Mouse (Mus musculus): ENCODE data around the gene Gm27021.

Gm27021 gene

GRCm38 (mm10) chr8:120599504-120599903 lies 68.4 kb downstream of the Gm27021 start:
- DNase-seq (ENCODE audit: low spot score), result peak; percentile 62

DNA sequence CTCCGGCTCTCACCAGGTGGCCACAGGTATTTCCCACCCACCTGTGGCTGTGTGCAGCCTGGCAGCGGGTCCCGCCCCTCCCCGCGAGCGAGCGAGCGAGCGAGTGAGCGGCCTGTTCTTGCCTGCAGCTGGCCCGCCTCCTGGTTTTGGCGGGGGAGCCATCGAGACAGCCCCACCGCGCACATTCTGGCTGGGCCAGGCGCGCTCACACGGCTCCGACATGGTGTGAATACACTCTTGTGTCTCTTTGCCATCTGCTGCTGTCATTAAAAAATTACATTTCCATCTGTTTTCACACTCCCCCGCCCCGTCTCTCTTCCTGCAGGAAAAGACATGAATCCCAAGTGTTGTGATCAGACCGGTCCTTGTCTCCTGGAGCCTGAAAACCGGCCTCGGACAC lies 69.3 kb downstream of the Gm27021 start:
- DNase-seq (ENCODE audit: low spot score), result peak; percentile 74

DNA sequence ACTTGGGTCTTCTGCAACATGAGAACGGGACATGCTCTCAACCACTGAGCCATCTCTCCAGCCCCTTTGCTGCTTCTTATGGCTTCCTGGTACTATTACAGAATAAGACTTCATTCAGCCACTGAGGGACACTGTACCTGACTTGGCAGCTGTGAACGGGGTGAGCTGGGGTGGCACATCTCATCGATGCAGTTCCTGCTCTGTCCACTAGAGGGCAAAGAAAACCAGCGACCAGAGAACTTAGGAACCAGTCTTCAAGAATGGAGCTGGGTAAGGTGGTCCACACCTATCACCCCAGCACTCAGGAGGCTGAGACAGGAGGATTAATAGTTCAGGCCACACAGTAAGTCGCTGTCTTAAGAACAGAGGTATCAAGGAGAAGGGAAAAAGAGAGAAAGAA lies 71.9 kb downstream of the Gm27021 start:
- no peak for DNase-seq (ENCODE audit: low spot score)

DNA sequence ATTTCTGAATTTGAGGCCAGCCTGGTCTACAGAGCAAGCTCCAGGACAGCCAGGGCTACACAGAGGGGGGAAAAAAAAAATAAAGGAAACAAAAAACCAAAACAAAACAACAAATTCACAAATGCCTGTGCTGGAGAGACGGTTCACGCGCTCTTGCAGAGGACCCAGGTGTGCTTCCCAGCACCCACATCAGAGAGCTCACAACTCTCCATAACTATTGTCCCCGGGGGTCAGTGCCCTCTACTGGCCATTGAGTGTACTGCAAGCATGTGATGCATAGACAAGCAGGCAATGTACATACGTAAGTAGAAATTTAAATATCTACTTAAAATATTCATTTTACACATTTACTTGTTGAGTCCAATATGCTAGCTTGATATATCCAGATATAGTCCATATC lies 73.3 kb downstream of the Gm27021 start:
- no peak for DNase-seq (ENCODE audit: low spot score)

GRCm38 (mm10) chr8:120591587-120592292 lies 76.1 kb downstream of the Gm27021 start:
- DNase-seq (ENCODE audit: low spot score), result no peak

GRCm38 (mm10) chr8:120589921-120590320 lies 78.0 kb downstream of the Gm27021 start:
- no peak for DNase-seq (ENCODE audit: low spot score)

DNA sequence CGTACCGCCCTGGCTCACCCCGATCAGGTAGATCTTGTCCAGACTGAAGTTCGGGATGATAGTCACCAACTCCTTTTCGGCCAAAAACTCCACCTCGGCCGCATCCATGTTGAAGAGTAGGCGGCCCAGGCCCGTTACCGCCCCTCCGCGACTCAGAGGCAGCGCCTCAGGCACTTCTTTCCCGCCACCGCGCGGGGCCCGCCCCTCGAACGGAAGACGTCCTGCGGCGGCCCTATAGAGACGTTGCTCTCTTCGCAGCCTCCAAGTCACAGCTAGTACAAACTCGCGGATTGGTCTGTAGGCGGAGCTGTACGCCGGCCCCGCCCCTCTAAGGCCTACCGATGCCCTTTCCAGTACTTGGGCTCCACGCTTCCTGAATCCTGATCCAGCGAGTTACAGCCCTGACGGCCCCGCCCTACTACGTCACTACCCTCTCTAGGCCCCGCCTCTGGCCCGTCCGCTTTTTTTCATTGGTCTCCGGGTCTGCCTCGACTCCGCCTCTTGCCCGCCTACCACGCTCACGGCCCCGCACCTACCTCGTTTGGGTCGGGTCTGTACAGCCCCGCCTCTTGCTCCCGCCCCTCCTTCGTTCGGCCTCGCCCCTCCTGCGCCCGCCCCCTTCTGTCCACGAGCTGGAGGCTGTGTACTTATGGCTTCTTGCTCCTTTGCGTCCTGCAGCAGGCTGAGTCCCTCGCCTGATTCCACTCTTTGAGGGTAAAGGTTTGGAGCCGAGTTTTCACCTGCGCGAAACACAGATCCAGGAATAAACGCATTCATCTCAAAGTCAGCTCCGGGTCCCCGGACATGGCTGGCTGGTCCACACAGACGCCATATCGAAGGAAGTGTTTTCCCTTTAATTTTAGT lies 78.7 kb downstream of the Gm27021 start, which contains the start of gene Gins2:
Gene Gins2 (minus strand): TSS at position 397 of the 864 bp plus-strand sequence.
- DNase-seq (ENCODE audit: low spot score), result peak; percentile 99

DNA sequence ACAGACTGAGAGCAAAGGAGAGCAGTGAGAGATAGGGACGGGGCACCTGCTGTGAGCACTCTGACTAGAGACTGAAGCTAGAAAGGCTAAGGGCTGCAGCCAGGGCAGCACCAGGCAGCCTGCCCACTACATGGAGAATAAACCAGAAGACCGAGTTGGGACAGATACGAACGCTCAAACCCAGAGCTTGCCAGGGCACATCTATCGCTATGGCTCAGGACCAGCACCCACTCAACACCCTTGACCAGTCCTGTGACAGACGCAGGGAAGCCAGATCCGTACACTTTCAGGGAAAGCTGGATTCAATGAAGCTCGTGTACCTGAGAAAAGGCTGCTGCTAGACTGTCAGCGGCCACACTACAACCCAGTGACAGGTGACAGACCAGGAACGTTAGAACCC lies 82.4 kb downstream of the Gm27021 start:
- no peak for DNase-seq (ENCODE audit: low spot score)

DNA sequence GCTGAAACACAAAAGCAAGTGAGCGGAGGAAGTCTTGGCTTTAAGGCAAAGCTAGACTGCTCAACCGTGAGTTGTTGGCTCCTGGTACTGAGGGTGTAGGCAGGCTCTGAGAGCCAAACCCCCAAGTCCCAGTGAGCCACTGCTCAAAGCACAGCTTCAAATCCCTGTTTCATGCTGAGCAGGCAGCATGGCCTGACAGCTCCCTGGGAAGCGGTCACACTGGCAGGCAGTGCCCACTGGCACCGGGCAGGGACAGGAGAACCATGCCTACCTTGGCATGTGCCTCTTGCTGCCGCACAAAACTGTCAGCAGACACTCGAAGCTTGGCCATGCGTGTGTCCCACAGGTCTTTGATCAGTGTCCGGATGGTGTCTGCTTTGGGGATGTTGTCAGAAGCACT lies 86.1 kb downstream of the Gm27021 start:
- no peak for DNase-seq (ENCODE audit: low spot score)

DNA sequence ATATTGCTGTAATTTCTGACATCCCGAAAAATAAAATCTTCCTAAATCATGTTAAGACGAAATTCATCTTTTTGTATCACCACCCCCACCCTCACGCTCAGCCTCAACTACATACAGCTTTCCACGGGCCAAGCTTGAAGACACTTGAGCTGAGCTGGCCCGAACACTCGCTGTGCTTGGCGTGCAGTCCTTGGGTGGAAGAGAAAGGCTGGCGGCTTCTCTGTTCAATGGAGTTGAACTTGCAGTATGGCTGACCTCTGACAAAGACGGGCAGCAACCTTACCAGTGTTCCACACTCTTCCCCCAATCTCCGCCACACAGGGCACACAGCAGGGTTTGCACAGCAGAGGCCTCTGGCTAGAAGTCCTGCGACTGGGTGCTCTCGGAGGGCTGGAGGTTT lies 86.5 kb downstream of the Gm27021 start:
- DNase-seq (ENCODE audit: low spot score), result no peak

GRCm38 (mm10) chr8:120580336-120581000 lies 87.4 kb downstream of the Gm27021 start:
- DNase-seq (ENCODE audit: low spot score), result no peak

- DNase-seq (ENCODE audit: low spot score), result no peak
Observed at GRCm38 (mm10) chr8:120577821-120578220, 90.1 kb downstream of the Gm27021 start.

- DNase-seq (ENCODE audit: low spot score), result no peak
Observed at GRCm38 (mm10) chr8:120575801-120576200, 92.1 kb downstream of the Gm27021 start.

DNA sequence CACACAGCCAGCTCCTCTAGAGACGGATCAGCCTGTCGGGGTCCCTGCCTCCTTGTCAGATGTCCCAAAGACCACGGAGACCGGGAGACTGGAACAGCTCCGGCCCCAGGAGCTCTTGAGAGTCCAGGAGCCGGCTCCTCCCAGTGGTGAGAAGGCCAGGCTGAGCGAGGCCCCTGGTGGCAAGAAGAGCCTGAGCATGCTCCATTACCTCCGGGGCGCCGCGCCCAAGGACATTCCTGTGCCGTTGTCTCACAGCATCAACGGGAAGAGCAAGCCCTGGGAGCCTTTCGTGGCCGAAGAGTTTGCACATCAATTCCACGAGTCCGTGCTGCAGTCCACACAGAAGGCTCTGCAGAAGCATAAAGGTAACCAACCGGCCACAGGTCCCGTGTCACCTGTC lies 92.9 kb downstream of the Gm27021 start:
- DNase-seq (ENCODE audit: low spot score), result no peak

DNA sequence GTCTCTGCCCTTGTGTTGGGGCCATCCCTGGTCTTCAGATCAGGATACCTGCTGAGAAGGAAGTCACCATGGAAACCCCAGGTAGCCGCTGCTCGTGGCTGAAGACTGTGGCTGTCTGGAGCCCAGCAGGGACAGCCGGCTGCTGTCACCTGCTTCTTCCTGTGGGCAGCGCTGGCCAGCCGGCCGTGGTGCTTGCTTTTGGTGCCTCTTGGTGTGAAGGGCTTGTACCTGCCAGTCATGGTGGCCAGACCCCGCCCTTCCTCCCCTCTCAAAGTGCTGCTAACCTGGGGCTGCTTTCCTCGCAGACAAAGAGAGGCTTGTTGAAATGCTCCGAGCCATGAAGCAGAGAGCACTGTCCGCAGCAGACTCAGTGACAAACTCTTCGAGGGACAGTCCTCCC lies 94.0 kb downstream of the Gm27021 start:
- no peak for DNase-seq (ENCODE audit: low spot score)

GRCm38 (mm10) chr8:120572534-120572933 lies 95.3 kb downstream of the Gm27021 start:
- DNase-seq (ENCODE audit: low spot score), result no peak

DNA sequence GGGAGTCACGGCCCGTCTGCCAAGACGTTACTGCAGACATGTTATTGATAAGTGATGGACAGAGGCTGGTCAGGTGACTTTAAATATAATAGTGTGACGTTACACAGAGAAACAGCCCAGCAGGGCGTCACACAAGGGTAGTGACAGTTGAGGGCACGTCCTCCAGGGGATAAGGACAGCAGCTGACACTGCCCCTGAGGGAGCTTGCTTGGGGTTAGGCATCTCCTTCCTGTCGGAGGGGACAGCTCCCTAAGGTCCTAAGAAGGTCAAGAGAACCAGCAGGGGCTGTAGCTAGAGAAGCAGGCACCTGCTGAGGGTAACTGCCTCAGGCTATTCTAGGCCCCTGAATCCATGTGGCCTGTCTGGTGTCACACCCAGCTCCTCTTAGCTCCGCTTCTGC lies 96.3 kb downstream of the Gm27021 start:
- no peak for DNase-seq (ENCODE audit: low spot score)

DNA sequence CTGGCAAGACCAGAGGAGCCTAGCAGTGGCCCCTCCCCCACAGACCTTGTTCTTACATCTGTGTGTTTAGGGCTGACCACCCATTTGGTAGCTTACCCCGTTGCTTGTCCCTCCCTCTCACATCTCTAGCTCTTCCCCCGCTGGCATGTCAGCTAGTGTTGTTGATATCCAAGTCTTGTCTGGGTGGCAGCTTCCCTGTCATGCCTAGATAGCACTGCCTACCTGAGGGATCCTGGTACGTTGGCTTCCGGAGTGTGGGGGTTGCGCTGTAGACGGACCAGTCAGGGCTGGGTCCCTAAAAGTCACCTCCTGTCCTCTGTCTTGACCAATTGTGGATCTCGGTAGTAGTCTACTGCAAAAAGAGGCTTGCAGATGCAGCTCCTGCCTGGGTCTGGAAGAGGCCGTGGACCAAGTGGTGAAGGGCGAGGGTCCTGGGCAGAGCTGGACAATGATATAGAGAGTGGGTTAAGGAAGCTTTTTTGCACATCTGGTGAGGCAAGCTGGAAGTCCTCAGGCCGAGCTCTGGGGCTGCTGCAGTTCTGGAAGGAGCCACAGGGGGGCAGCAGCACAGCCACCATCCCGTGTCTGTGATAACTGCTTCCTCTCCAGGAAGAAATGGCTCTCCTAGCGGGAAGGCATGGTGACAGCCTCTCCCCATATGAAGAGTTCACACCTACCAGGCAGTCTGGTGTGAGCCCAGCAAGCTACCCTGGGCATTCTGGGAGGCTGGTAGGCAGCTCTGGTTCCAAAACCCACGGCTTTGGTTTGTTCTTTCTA lies 97.8 kb downstream of the Gm27021 start:
- DNase-seq (ENCODE audit: low spot score), result no peak

DNA sequence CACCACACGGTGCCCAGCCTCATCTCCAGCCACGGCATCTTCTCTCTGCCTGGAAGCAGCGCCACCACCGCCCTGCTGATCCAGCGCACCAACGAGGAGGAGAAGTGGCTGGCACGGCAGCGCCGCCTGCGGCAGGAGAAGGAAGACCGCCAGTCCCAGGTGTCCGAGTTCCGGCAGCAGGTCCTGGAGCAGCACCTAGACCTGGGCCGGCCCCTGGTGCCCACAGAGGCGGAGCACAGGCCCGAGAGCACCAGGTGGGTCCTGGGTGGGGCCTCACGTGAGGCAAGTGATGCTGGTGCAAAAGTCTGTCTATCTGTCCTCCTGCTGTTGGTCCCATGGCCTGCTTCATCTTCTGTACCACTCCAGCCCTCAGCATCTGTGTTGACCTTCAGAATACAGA lies 98.8 kb downstream of the Gm27021 start:
- DNase-seq (ENCODE audit: low spot score), result no peak

DNA sequence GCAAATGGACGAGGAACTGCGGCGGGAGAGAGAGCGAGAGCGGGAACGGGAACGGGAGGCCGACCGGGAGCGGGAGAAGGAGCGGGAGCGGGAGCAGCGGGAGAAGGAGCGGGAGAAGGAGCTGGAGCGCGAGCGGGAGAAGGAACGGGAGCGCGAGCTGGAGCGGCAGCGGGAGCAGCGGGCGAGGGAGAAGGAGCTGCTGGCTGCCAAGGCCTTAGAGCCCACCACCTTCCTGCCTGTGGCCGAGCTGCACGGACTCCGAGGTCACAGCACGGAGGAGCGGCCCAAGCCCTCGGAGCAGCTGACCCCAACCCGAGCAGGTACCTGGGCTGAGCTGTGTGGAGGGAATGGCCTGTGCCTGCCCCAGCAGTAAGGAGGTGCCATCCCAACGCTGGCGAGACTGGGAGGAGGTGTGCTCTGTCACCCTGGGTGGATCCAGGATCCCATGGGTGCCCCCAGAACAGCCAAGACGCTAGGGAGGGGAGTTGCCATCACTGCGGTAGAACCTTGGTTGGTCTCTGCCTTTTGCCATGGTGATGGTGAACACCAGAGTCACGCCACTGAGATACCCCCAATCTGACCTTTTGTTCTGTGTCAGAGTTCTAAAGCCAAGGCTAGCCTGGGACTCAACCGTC lies 99.6 kb downstream of the Gm27021 start:
- DNase-seq (ENCODE audit: low spot score), result no peak

GRCm38 (mm10) chr8:120567731-120568130 lies 100.1 kb downstream of the Gm27021 start:
- DNase-seq (ENCODE audit: low spot score), result no peak

DNA sequence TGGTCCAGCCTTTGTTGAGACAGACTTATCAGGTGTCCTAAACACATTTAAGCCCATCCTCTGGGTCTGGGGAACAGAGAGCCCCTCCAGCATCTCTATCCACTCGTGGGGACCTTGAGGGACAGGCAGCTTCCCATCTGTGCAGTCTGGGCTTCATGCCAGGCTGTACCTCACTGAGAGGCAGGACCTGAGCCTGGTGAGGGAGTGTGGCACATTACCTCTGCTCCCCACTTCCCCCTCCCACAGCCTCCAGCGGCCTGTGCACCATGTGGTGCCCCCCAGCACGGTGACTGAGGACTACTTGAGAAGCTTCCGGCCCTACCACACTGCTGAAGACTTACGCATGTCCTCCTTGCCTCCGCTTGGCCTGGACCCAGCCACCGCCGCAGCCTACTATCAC lies 101.2 kb downstream of the Gm27021 start:
- DNase-seq (ENCODE audit: low spot score), result no peak

Measured in left cerebral cortex, adult 11 months (tissue).